Mouse (Mus musculus): ENCODE data around the gene Dcdc2c.

The Dcdc2c gene

DNA sequence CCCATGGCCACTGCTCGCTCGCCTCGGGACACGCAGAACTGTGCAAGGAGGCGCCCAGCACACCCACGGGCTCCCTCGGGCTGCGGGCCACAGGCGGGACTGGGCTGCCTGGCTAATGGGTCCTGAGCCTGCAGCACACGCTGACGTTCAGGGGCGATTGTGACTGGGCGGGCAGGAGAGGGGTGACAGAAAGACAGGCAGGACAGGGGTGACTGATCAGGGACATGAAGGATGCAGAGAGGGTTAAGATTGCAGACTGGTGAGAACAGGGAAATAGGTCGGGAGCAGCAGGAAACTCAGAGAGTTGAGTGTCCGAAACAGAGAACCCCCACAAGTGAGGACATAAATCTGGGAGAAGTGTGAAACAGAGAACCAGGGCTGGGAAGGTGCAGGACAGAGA is at the start of gene Dcdc2c:
Dcdc2c (minus strand) TSS at position 101 of the 400 bp plus-strand sequence.
- no peak for TF ChIP-seq CTCF (conservative IDR thresholded peaks at IDR 0.05; ENCODE audit: low read length)
- TF ChIP-seq NANOG (IDR thresholded peaks at IDR 0.05; ENCODE audit: borderline replicate concordance, low read length) = no peak
- Histone ChIP-seq H3K27me3 (ENCODE audit: insufficient read depth, low read length) (peaks cover 39% of the 10 kb centered on the region), H3K9me3 (ENCODE audit: low read length) (no peaks in the 10 kb centered on the region)

DNA sequence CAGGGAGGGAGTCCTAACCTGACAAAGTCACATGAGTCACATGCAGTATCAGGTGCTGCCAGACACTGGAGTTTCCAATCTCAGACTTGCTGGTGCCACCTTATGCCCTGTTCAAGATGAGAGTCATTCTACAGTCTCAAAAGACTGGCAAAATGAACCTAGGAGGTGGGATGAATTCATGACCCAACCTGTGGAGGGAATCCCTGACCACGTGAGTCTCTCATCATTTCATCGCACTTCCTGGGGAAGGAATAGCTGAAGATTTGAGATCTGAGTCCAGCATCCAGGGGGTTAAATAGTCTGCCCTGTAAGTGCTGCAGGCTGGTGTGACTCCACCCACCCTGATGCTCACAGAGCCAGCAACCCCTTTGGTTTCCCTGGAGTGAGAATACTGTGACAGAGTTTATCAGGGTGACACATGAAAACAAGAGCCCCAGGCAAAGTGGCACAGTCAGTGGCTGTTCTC is 46.4 kb upstream of the Dcdc2c start:
- Histone ChIP-seq H3K9me3 (ENCODE audit: low read length) (peaks cover 7% of the 10 kb centered on the region; the same call in 1 of the 2 replicates), H3K4me3 (replicated peaks; ENCODE audit: low read length) (no peak overlapping the region), H3K36me3 (ENCODE audit: insufficient read depth, low read length) (no peaks in the 10 kb centered on the region), H3K4me1 (replicated peaks; ENCODE audit: low read depth, low read length) (peaks cover 22% of the 10 kb centered on the region), H3K27me3 (ENCODE audit: insufficient read depth, low read length) (peaks cover 7% of the 10 kb centered on the region)
- TF ChIP-seq POU5F1 (IDR thresholded peaks at IDR 0.05; ENCODE audit: borderline replicate concordance, low read length) (no peak), CTCF (conservative IDR thresholded peaks at IDR 0.05; ENCODE audit: low read length) (no peak), NANOG (IDR thresholded peaks at IDR 0.05; ENCODE audit: borderline replicate concordance, low read length) (no peak)

More for the DNA sequence above, at the start of gene Dcdc2c:
- H3K36me3 ChIP-seq (ENCODE audit: insufficient read depth, low read length) = no peaks in the 10 kb centered on the region
- H3K4me3 ChIP-seq (replicated peaks; ENCODE audit: low read length) = peak within 1 kb of the TSS; percentile 76
- H3K4me1 ChIP-seq (replicated peaks; ENCODE audit: low read depth, low read length) = peaks cover 10% of the 10 kb centered on the region; the same call in 1 of the 2 replicates

DNA sequence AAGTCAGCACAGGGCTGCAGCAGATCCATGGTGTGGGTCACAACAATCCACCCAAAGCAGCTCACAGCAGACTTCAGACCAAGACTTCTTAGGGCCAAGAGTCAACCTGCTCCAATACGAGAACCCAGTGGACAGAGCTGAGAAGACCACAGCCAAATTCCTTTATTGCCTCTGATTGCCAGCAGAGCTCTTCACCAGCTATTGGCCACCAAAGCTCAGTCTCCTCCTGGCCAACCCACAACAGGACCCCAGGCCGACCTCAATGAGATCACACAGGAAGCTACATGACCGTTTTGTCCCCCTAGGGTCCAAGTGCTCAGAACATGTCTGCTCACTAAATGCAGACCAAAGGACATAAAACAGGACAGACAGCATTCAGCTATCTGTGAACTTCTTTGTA is 45.9 kb upstream of the Dcdc2c start:
- no peak for TF ChIP-seq POU5F1 (IDR thresholded peaks at IDR 0.05; ENCODE audit: borderline replicate concordance, low read length)
- no peak for TF ChIP-seq NANOG (IDR thresholded peaks at IDR 0.05; ENCODE audit: borderline replicate concordance, low read length)
- TF ChIP-seq CTCF (conservative IDR thresholded peaks at IDR 0.05; ENCODE audit: low read length) = no peak
- no peak overlapping the region for H3K4me3 ChIP-seq (replicated peaks; ENCODE audit: low read length)
- H3K27me3 ChIP-seq (ENCODE audit: insufficient read depth, low read length) = peaks cover 7% of the 10 kb centered on the region
- peaks cover 22% of the 10 kb centered on the region for H3K4me1 ChIP-seq (replicated peaks; ENCODE audit: low read depth, low read length)
- peaks cover 7% of the 10 kb centered on the region; the same call in 1 of the 2 replicates for H3K9me3 ChIP-seq (ENCODE audit: low read length)
- no peaks in the 10 kb centered on the region for H3K36me3 ChIP-seq (ENCODE audit: insufficient read depth, low read length)

DNA sequence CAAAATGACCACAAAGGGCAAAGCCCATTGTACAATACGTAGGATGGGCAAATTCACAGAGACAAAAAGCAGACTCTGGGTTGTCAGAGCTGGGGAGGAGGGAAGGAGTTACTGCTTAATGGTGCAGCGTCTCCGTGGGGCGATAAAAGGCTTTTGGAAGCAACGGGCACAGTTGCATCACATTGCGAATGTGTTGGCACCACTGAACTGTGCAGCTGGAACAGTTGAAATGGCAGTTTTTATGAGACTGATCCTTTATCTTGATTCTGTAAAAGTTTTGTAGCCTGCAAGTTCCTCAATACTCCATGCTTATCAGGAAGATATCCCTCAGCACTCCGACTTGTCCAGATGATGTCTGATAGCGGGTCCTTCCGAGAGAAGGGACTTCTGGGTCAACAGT is 45.5 kb upstream of the Dcdc2c start:
- Histone ChIP-seq H3K36me3 (ENCODE audit: insufficient read depth, low read length) (no peaks in the 10 kb centered on the region), H3K9me3 (ENCODE audit: low read length) (peaks cover 7% of the 10 kb centered on the region; the same call in 1 of the 2 replicates), H3K27me3 (ENCODE audit: insufficient read depth, low read length) (peaks cover 7% of the 10 kb centered on the region), H3K4me3 (replicated peaks; ENCODE audit: low read length) (no peak overlapping the region), H3K4me1 (replicated peaks; ENCODE audit: low read depth, low read length) (peaks cover 22% of the 10 kb centered on the region)
- TF ChIP-seq POU5F1 (IDR thresholded peaks at IDR 0.05; ENCODE audit: borderline replicate concordance, low read length) = no peak
- no peak for TF ChIP-seq NANOG (IDR thresholded peaks at IDR 0.05; ENCODE audit: borderline replicate concordance, low read length)
- no peak for TF ChIP-seq CTCF (conservative IDR thresholded peaks at IDR 0.05; ENCODE audit: low read length)

DNA sequence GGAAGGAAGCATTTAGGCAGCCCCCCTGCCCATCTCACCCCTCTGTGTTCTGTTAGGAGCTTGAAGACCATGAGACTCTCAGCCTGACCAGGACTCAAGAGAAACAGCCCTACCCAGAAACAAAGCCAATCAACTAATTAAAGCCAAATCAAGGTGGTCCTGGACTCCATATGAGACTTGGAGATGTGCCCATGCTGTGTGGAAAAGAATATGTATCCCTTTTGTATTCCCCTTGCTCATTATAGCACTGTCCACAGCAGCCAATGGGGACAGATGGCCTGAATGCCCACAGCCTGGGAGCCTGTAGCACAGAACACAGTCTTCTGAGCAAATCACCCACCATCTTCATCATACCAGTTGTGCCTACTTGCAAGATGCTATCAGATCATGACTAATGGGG is 44.7 kb upstream of the Dcdc2c start:
- no peak overlapping the region for H3K4me3 ChIP-seq (replicated peaks; ENCODE audit: low read length)
- TF ChIP-seq POU5F1 (IDR thresholded peaks at IDR 0.05; ENCODE audit: borderline replicate concordance, low read length) (no peak), CTCF (conservative IDR thresholded peaks at IDR 0.05; ENCODE audit: low read length) (no peak), NANOG (IDR thresholded peaks at IDR 0.05; ENCODE audit: borderline replicate concordance, low read length) (no peak)
- H3K9me3 ChIP-seq (ENCODE audit: low read length) = peaks cover 7% of the 10 kb centered on the region; the same call in 1 of the 2 replicates
- H3K27me3 ChIP-seq (ENCODE audit: insufficient read depth, low read length) = peaks cover 7% of the 10 kb centered on the region
- peaks cover 14% of the 10 kb centered on the region for H3K4me1 ChIP-seq (replicated peaks; ENCODE audit: low read depth, low read length)
- H3K36me3 ChIP-seq (ENCODE audit: insufficient read depth, low read length) = no peaks in the 10 kb centered on the region

DNA sequence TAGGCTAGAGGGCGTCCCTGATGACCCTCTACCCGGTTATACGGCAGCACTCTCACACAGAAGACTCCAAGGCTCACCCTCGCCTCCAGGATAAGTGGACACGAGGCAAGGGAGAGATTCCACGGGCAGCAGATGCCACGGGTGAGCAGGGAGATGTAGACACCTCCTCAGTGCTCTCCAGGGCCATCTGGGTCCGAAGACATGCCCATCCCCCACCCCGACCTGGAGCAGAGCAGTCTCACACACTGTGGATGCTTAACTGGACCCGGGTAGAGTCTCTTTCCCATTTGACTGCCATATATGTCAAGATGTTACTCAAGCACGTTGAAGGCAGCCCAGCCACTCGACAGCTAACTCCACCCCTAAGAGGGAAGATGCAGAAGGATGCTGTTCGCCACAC is 38.2 kb upstream of the Dcdc2c start:
- TF ChIP-seq POU5F1 (IDR thresholded peaks at IDR 0.05; ENCODE audit: borderline replicate concordance, low read length) (no peak), CTCF (conservative IDR thresholded peaks at IDR 0.05; ENCODE audit: low read length) (no peak), NANOG (IDR thresholded peaks at IDR 0.05; ENCODE audit: borderline replicate concordance, low read length) (no peak)
- Histone ChIP-seq H3K4me3 (replicated peaks; ENCODE audit: low read length) (no peak overlapping the region), H3K27me3 (ENCODE audit: insufficient read depth, low read length) (peaks cover 28% of the 10 kb centered on the region), H3K4me1 (replicated peaks; ENCODE audit: low read depth, low read length) (peaks cover 11% of the 10 kb centered on the region; the same call in 1 of the 2 replicates), H3K9me3 (ENCODE audit: low read length) (peaks cover 7% of the 10 kb centered on the region; the same call in 1 of the 2 replicates), H3K36me3 (ENCODE audit: insufficient read depth, low read length) (no peaks in the 10 kb centered on the region)

DNA sequence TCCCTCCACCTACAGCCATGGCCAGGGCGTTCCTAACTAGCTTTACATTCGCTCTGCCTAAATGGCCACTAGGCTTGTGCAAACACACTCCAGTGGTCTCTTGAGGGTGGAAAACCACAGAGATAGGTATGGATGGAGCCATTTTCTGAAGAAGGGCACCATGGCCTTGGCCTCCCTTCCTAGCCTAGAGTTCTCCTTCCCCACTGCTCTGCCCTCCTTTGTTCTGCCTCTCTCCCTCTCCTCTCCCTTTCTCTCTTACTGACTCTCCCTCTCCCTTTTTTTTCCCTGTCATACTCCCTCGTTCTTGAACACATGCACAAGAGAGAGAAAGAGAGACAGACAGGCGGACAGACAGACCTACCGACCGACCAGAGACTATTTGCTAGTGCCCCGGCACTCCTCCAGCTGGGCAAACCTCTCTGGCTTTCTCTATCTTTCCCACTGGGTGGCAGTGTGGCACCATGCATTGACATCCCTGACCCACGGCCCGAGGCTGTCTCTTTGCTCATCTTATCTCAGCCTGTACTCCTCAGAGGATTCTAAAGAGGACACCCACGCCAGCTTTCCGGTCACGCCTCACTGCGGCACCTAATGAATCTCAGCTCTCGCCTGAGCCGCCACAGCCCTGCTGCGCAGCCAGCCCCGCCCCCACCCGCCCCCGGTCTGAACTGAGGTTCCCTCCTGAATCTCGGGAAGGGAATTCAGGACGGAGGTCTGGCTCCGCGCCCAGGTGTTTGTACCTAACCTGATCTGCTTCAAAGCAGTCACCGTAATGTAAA is 37.1 kb upstream of the Dcdc2c start:
- H3K4me1 ChIP-seq (replicated peaks; ENCODE audit: low read depth, low read length) = peaks cover 11% of the 10 kb centered on the region; the same call in 1 of the 2 replicates
- TF ChIP-seq POU5F1 (IDR thresholded peaks at IDR 0.05; ENCODE audit: borderline replicate concordance, low read length) (no peak), CTCF (conservative IDR thresholded peaks at IDR 0.05; ENCODE audit: low read length) (peak; percentile 51), NANOG (IDR thresholded peaks at IDR 0.05; ENCODE audit: borderline replicate concordance, low read length) (no peak)
- H3K9me3 ChIP-seq (ENCODE audit: low read length) = no peaks in the 10 kb centered on the region
- peaks cover 28% of the 10 kb centered on the region for H3K27me3 ChIP-seq (ENCODE audit: insufficient read depth, low read length)
- no peaks in the 10 kb centered on the region for H3K36me3 ChIP-seq (ENCODE audit: insufficient read depth, low read length)
- peak overlapping the region; percentile 20; the same call in 1 of the 2 replicates for H3K4me3 ChIP-seq (replicated peaks; ENCODE audit: low read length)

DNA sequence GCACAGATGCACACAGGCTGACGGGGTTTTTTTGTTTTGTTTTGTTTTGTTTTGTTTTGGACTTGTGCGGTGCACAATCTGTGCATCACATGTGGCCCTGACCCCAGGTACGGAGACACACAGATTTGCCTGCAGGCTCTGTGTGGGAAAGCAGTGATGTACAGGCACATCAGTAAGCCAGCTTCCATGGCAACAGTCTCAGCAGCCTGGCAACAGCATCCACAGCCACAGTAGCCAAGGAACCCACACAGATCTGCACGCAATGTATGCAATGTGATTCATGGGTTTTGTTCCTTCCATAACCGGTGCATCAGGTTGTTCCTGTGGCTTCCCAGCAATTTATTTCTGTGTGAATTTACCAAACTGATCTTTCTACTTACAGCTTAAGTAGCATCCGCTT is 35.8 kb upstream of the Dcdc2c start:
- H3K4me1 ChIP-seq (replicated peaks; ENCODE audit: low read depth, low read length) = peaks cover 8% of the 10 kb centered on the region; the same call in 1 of the 2 replicates
- H3K9me3 ChIP-seq (ENCODE audit: low read length) = no peaks in the 10 kb centered on the region
- no peak overlapping the region for H3K4me3 ChIP-seq (replicated peaks; ENCODE audit: low read length)
- peaks cover 28% of the 10 kb centered on the region for H3K27me3 ChIP-seq (ENCODE audit: insufficient read depth, low read length)
- no peaks in the 10 kb centered on the region for H3K36me3 ChIP-seq (ENCODE audit: insufficient read depth, low read length)
- TF ChIP-seq CTCF (conservative IDR thresholded peaks at IDR 0.05; ENCODE audit: low read length) (no peak), POU5F1 (IDR thresholded peaks at IDR 0.05; ENCODE audit: borderline replicate concordance, low read length) (no peak), NANOG (IDR thresholded peaks at IDR 0.05; ENCODE audit: borderline replicate concordance, low read length) (no peak)

Data from E14TG2a.4 (cell line).